Mouse (Mus musculus): ENCODE data around the gene Cox5a.
A peak's percentile ranks its signal among the peaks of the same experiment; 100 is the strongest.

Gene Cox5a

GRCm38 (mm10) chr9:57564609-57565008 is 43.5 kb downstream of the Cox5a start:
- no peak for DNase-seq

GRCm38 (mm10) chr9:57565741-57566221 is 44.7 kb downstream of the Cox5a start:
- DNase-seq, result peak; percentile 58 to 76

- no peak for DNase-seq
Observed at GRCm38 (mm10) chr9:57566846-57567245, 45.8 kb downstream of the Cox5a start.

- no peak for DNase-seq
Observed at GRCm38 (mm10) chr9:57568500-57568899, 47.4 kb downstream of the Cox5a start.

GRCm38 (mm10) chr9:57574397-57574796 is 53.3 kb downstream of the Cox5a start:
- no peak for DNase-seq

- no peak for DNase-seq
Observed at GRCm38 (mm10) chr9:57575577-57575976, 54.5 kb downstream of the Cox5a start.

GRCm38 (mm10) chr9:57577144-57577849 is 56.2 kb downstream of the Cox5a start:
- no peak for DNase-seq
